In the genomic region with DNA sequence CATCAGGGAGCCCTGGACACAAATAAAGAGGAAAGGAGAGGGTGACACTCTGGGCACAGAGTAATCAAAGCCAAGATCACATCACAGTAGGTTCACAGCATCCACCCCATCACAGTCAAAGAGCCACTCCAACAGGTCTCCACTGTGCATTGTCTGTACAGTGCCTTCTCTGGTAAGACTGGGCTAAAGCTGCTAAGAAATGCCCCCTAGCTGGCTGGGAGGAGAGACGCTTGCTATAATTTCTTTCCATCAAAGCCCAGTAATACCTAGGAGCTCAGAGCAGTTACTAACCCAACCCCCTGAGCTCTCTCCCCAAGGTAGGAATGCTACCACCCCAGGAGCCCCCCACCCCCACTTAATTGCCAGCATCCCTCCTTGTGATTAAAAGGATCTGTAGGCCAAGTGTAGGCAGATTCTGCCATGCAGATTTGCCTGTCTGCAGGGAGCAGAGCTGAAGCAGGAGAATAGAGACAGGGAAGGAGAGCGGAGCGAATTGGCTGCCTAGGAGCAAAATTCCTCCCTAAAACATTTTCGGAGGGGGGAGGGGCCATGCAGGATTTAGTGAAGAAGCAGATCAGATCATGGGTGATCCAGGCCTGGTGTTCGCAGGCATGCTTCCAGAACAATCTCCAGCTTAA, we compare ENCODE assay signal across 7 mouse cellular contexts. TPM values are rescaled to one million over a fixed set of nuclear protein-coding genes. Genes with fewer than 3 reads are reported as not detected.
DNase-seq lines count a peak whose midpoint lies in the region; ATAC-seq and TF ChIP-seq lines count a peak whose summit lies in the region.

No protein-coding gene starts in this region.

- WGBS in embryonic facial prominence, embryonic 13.5 days: 6% methylated on average over 5 of the region's 5 CpGs
- 20% methylated on average over 5 of the region's 5 CpGs for WGBS in hindbrain, embryonic 13.5 days
- 5% methylated on average over 5 of the region's 5 CpGs for WGBS in neural tube, embryonic 13.5 days

- peak overlapping the region; percentile 99 for H3K4me2 ChIP-seq in embryonic facial prominence, embryonic 13.5 days
- H3K4me2 ChIP-seq in hindbrain, embryonic 13.5 days: peak overlapping the region; percentile 79
- H3K4me2 ChIP-seq in neural tube, embryonic 13.5 days: peak overlapping the region; percentile 81

- peaks cover 36% of the 10 kb centered on the region for H3K4me1 ChIP-seq in embryonic facial prominence, embryonic 13.5 days
- peaks cover 63% of the 10 kb centered on the region for H3K4me1 ChIP-seq in hindbrain, embryonic 13.5 days (replicated peaks)
- H3K4me1 ChIP-seq in neural tube, embryonic 13.5 days (replicated peaks): peaks cover 62% of the 10 kb centered on the region

- intact Hi-C loops in left cerebral cortex, adult 2 months (cut with DNase I): loop anchor here (10.0 kb wide), 1 partner anchor 400 kb away; no protein-coding TSS in a partner anchor
- intact Hi-C loops in left cerebral cortex, postnatal 36 days (cut with DNase I): loop anchor here (10.0 kb wide), 1 partner anchor 400 kb away; no protein-coding TSS in a partner anchor

- H3K36me3 ChIP-seq in embryonic facial prominence, embryonic 13.5 days: no peaks in the 10 kb centered on the region
- H3K36me3 ChIP-seq in hindbrain, embryonic 13.5 days: no peaks in the 10 kb centered on the region
- H3K36me3 ChIP-seq in neural tube, embryonic 13.5 days: no peaks in the 10 kb centered on the region

- TF ChIP-seq CTCF in left cerebral cortex, adult 2 months (IDR thresholded peaks at IDR 0.05): peak; percentile 39

- H3K4me3 ChIP-seq in left cerebral cortex, adult 2 months: peak overlapping the region; percentile 89
- peak overlapping the region; percentile 20; the same call in 1 of the 2 replicates for H3K4me3 ChIP-seq in embryonic facial prominence, embryonic 13.5 days
- H3K4me3 ChIP-seq in hindbrain, embryonic 13.5 days: peak overlapping the region; percentile 87
- peak overlapping the region; percentile 87 for H3K4me3 ChIP-seq in neural tube, embryonic 13.5 days

- H3K27ac ChIP-seq in left cerebral cortex, adult 2 months: no peak overlapping the region
- no peak overlapping the region for H3K27ac ChIP-seq in embryonic facial prominence, embryonic 13.5 days
- H3K27ac ChIP-seq in hindbrain, embryonic 13.5 days: peak overlapping the region; percentile 72
- peak overlapping the region; percentile 68 for H3K27ac ChIP-seq in neural tube, embryonic 13.5 days (replicated peaks)

- ATAC-seq in embryonic facial prominence, embryonic 13.5 days (ENCODE audit: insufficient number of reproducible peaks, insufficient read depth, low FRiP score, low TSS enrichment, low read depth): no peak
- ATAC-seq in hindbrain, embryonic 13.5 days (ENCODE audit: low FRiP score): peak; percentile 14; the same call in 1 of the 2 replicates
- no peak for ATAC-seq in neural tube, embryonic 13.5 days (ENCODE audit: low read depth)

- H3K27me3 ChIP-seq in embryonic facial prominence, embryonic 13.5 days: peaks cover 65% of the 10 kb centered on the region
- peaks cover 8% of the 10 kb centered on the region; the same call in 1 of the 2 replicates for H3K27me3 ChIP-seq in hindbrain, embryonic 13.5 days
- H3K27me3 ChIP-seq in neural tube, embryonic 13.5 days: peaks cover 8% of the 10 kb centered on the region; the same call in 1 of the 2 replicates

- H3K9ac ChIP-seq in embryonic facial prominence, embryonic 13.5 days: no peak overlapping the region
- H3K9ac ChIP-seq in hindbrain, embryonic 13.5 days: peak overlapping the region; percentile 97
- peak overlapping the region; percentile 99 for H3K9ac ChIP-seq in neural tube, embryonic 13.5 days

- no peaks in the 10 kb centered on the region for H3K9me3 ChIP-seq in embryonic facial prominence, embryonic 13.5 days
- no peaks in the 10 kb centered on the region for H3K9me3 ChIP-seq in hindbrain, embryonic 13.5 days
- H3K9me3 ChIP-seq in neural tube, embryonic 13.5 days: no peaks in the 10 kb centered on the region

- no peak for DNase-seq in left cerebral cortex, adult 2 months (ENCODE audit: extremely low spot score in 1 of 2, low spot score in 2 of 2)
- DNase-seq in left cerebral cortex, postnatal 36 days (ENCODE audit: low spot score in 2 of 2): no peak
- no peak for DNase-seq in liver
- no peak for DNase-seq in cerebellum, adult 11 months

RNA-seq across cellular contexts. Expression of gene Plxna4, which starts 3.6 kb away (rescaled TPM):
- 10 to 100 TPM; 70.2 to 71.6 TPM for total RNA-seq in left cerebral cortex, adult 2 months (2021)
- total RNA-seq in left cerebral cortex, postnatal 36 days (2021): 10 to 100 TPM; 62.9 to 70.2 TPM
- 4.0 TPM in 2 replicates for polyA plus RNA-seq in embryonic facial prominence, embryonic 13.5 days (2015; fragmentation: Nextera tagmentation; extraction: Ambion mirVana)
- 15.9 and 16.2 TPM in 2 replicates for polyA plus RNA-seq in hindbrain, embryonic 13.5 days (2015; fragmentation: Nextera tagmentation; extraction: Ambion mirVana)
- polyA plus RNA-seq in neural tube, embryonic 13.5 days (2015; fragmentation: Nextera tagmentation; extraction: Ambion mirVana): 16.1 and 17.1 TPM in 2 replicates

Comparison
In these comparisons a context has a peak if more than half of its experiments do, and no peak if none do; other contexts are left out.
1. H3K27ac ChIP-seq: peak in hindbrain, embryonic 13.5 days (single experiment) and neural tube, embryonic 13.5 days (single experiment); none in left cerebral cortex, adult 2 months (single experiment) and embryonic facial prominence, embryonic 13.5 days (single experiment).
2. H3K4me3 ChIP-seq: peak in every context shown above with its lines; median percentile 89 in left cerebral cortex, adult 2 months; 87 in hindbrain, embryonic 13.5 days; 87 in neural tube, embryonic 13.5 days; 20 in embryonic facial prominence, embryonic 13.5 days.
3. Peak in every context shown above with its lines, with median percentiles within 50 percentile points of each other: H3K4me2 ChIP-seq.